ENCODE assay signal across 8 mouse cellular contexts in the genomic region with DNA sequence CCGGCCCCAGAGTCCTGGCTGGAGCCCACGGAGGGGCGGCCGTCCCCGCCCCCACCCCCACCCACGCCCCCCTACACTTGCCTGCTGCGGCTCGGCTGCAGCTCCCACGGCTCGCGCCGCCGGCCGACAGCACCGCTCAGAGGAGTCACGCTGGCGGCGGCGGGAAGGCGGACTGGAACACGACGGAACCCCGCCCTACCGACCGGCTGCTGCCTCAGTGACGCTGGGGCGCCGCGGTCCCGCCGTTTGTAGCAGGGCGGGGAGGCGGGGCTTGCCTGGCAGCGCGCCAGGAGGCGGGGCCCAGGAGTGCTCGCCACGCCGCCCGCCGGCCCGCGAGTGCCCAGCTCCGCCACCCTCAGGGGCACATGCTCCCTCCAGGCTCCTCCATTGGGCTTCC. TPM values are rescaled to one million over a fixed set of nuclear protein-coding genes. Genes with fewer than 3 reads are reported as not detected.
DNase-seq lines count a peak whose midpoint lies in the region; ATAC-seq lines count a peak whose summit lies in the region.

No protein-coding gene starts in this region.

- no peaks in the 10 kb centered on the region for H3K9me3 ChIP-seq in limb, embryonic 12.5 days
- H3K9me3 ChIP-seq in midbrain, embryonic 12.5 days = no peaks in the 10 kb centered on the region
- H3K9me3 ChIP-seq in stomach, embryonic 15.5 days = no peaks in the 10 kb centered on the region

- ATAC-seq in limb, embryonic 12.5 days (ENCODE audit: insufficient number of reproducible peaks, insufficient read depth, low FRiP score, low TSS enrichment, low read depth) = peak; percentile 20; the same call in 1 of the 2 replicates
- peak; percentile 68 for ATAC-seq in midbrain, embryonic 12.5 days (ENCODE audit: low FRiP score, low read depth)
- peak; percentile 48; the same call in 1 of the 2 replicates for ATAC-seq in stomach, embryonic 15.5 days (ENCODE audit: insufficient read depth, low FRiP score, low read depth)
- ATAC-seq in inflammation-experienced regulatory T-cells, adult 6 months = no peak

- H3K4me2 ChIP-seq in limb, embryonic 12.5 days = peak overlapping the region; percentile 100
- peak overlapping the region; percentile 100 for H3K4me2 ChIP-seq in midbrain, embryonic 12.5 days (replicated peaks)
- H3K4me2 ChIP-seq in stomach, embryonic 15.5 days = peak overlapping the region; percentile 98

- peak overlapping the region; percentile 53 for H3K9ac ChIP-seq in limb, embryonic 12.5 days (replicated peaks)
- H3K9ac ChIP-seq in midbrain, embryonic 12.5 days (replicated peaks) = peak overlapping the region; percentile 86
- no peak overlapping the region for H3K9ac ChIP-seq in stomach, embryonic 15.5 days

- peak overlapping the region; percentile 64 for H3K4me3 ChIP-seq in limb, embryonic 12.5 days (replicated peaks)
- peak overlapping the region; percentile 74 for H3K4me3 ChIP-seq in midbrain, embryonic 12.5 days
- H3K4me3 ChIP-seq in stomach, embryonic 15.5 days (replicated peaks) = peak overlapping the region; percentile 57

- no peaks in the 10 kb centered on the region for H3K36me3 ChIP-seq in limb, embryonic 12.5 days
- H3K36me3 ChIP-seq in midbrain, embryonic 12.5 days = no peaks in the 10 kb centered on the region
- H3K36me3 ChIP-seq in stomach, embryonic 15.5 days = no peaks in the 10 kb centered on the region

- H3K27ac ChIP-seq in limb, embryonic 12.5 days = no peak overlapping the region
- H3K27ac ChIP-seq in midbrain, embryonic 12.5 days (replicated peaks) = peak overlapping the region; percentile 70
- no peak overlapping the region for H3K27ac ChIP-seq in stomach, embryonic 15.5 days

- peak; percentile 67 for DNase-seq in adrenal gland, adult 2 months
- DNase-seq in cerebellum, adult 9-11 months = peak; percentile 78
- peak; percentile 74 to 80 for DNase-seq in frontal cortex, postnatal 10 days (ENCODE audit: low spot score in 2 of 2)
- DNase-seq in kidney, adult 9 months = peak; percentile 16

- 1% methylated on average over 44 of the region's 44 CpGs for WGBS in limb, embryonic 12.5 days
- WGBS in midbrain, embryonic 12.5 days = 0% methylated on average over 39 of the region's 44 CpGs
- under 1% methylated on average over 28 of the region's 44 CpGs for WGBS in stomach, embryonic 15.5 days

- peaks cover 66% of the 10 kb centered on the region for H3K27me3 ChIP-seq in limb, embryonic 12.5 days
- peaks cover 20% of the 10 kb centered on the region for H3K27me3 ChIP-seq in midbrain, embryonic 12.5 days
- H3K27me3 ChIP-seq in stomach, embryonic 15.5 days (replicated peaks) = peaks cover 49% of the 10 kb centered on the region

- H3K4me1 ChIP-seq in limb, embryonic 12.5 days (replicated peaks) = peaks cover 23% of the 10 kb centered on the region
- H3K4me1 ChIP-seq in midbrain, embryonic 12.5 days = peaks cover 25% of the 10 kb centered on the region
- peaks cover 28% of the 10 kb centered on the region for H3K4me1 ChIP-seq in stomach, embryonic 15.5 days

RNA-seq across cellular contexts. Expression of a gene that starts 28.8 kb away (rescaled TPM):
- total RNA-seq in adrenal gland, adult 2 months (2021) = 1 to 10 TPM in 1 of 2 experiments, under 1 TPM in 1; 0.93 to 1.1 TPM
- polyA plus RNA-seq in adrenal gland, adult 2 months (2012; rRNA removed) = 0.11 TPM in 1 of 2 replicates, not detected in the other
- 3.8 and 4.7 TPM in 2 replicates for polyA plus RNA-seq in limb, embryonic 12.5 days (2016; fragmentation: Nextera tagmentation; extraction: Ambion mirVana)
- polyA plus RNA-seq in midbrain, embryonic 12.5 days (2016; fragmentation: Nextera tagmentation; extraction: Ambion mirVana) = 92.1 and 101 TPM in 2 replicates
- 5.4 and 5.6 TPM in 2 replicates for polyA plus RNA-seq in stomach, embryonic 15.5 days (2015; fragmentation: Nextera tagmentation; extraction: Ambion mirVana)
- polyA plus RNA-seq in inflammation-experienced regulatory T-cells, adult 6 months (2017; shearing (Covaris generic)) = under 1 TPM in 2 of 3 experiments, not detected in 1; 0.15 to 0.27 TPM

Comparison
In these comparisons a context has a peak if more than half of its experiments do, and no peak if none do; other contexts are left out.
1. DNase-seq: peak in every context shown above with its lines; median percentile 78 in cerebellum, adult 9-11 months; 77 in frontal cortex, postnatal 10 days; 67 in adrenal gland, adult 2 months; 16 in kidney, adult 9 months.
2. RNA of a gene that starts 28.8 kb away (polyA plus RNA-seq): 92.1 to 101 TPM in midbrain, embryonic 12.5 days; 5.4 to 5.6 TPM in stomach, embryonic 15.5 days, 3.8 to 4.7 TPM in limb, embryonic 12.5 days, 0.15 to 0.27 TPM in inflammation-experienced regulatory T-cells, adult 6 months and 0.11 TPM in adrenal gland, adult 2 months; every median in the first group is over 10 times any median in the second.
3. Peak in every context shown above with its lines, with median percentiles within 50 percentile points of each other: H3K4me2 ChIP-seq and H3K4me3 ChIP-seq.